Mouse (Mus musculus): Measurements from ENCODE around the gene Polg2.
"Not testable (repeated sequence)": the region's sequence is repeated elsewhere in the genome, so short reads cannot be mapped to it uniquely, and the experiment has no call there.

Polg2 gene

GRCm38 (mm10) chr11:106762139-106762799 lies 17.1 kb downstream of the Polg2 start:
- DNase-seq (ENCODE audit: low spot score in 2 of 2), result no peak

GRCm38 (mm10) chr11:106760511-106760910 lies 18.8 kb downstream of the Polg2 start:
- no peak for DNase-seq (ENCODE audit: low spot score in 2 of 2)

GRCm38 (mm10) chr11:106759028-106759427 lies 20.3 kb downstream of the Polg2 start:
- DNase-seq (ENCODE audit: low spot score in 2 of 2), result no peak

- DNase-seq (ENCODE audit: low spot score in 2 of 2), result no peak
These were observed 23.8 kb downstream of the Polg2 start for GRCm38 (mm10) chr11:106755583-106755982.

- DNase-seq (ENCODE audit: low spot score in 2 of 2), result no peak
These were observed 26.0 kb downstream of the Polg2 start for GRCm38 (mm10) chr11:106753314-106753713.

DNA sequence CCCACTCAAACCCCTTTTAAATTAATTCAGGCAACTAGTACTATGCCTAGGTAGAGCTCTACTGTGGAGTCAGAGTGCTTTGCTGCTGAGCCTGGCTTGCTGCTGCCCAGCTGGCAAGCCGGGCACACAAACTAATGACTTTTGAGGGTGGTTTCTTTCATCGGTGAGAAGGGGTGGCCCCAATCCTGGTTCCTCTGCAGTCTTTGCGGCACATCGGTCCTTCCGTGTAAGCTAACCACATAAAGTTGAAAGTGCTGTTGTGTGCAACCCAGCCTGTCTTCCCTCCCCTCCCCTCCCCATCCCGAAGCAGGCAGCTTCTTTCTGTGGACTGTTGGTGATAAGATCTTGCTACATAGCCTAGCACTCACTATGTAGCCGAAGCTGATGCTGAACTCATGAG lies 27.2 kb downstream of the Polg2 start:
- DNase-seq (ENCODE audit: low spot score in 2 of 2), result no peak

DNA sequence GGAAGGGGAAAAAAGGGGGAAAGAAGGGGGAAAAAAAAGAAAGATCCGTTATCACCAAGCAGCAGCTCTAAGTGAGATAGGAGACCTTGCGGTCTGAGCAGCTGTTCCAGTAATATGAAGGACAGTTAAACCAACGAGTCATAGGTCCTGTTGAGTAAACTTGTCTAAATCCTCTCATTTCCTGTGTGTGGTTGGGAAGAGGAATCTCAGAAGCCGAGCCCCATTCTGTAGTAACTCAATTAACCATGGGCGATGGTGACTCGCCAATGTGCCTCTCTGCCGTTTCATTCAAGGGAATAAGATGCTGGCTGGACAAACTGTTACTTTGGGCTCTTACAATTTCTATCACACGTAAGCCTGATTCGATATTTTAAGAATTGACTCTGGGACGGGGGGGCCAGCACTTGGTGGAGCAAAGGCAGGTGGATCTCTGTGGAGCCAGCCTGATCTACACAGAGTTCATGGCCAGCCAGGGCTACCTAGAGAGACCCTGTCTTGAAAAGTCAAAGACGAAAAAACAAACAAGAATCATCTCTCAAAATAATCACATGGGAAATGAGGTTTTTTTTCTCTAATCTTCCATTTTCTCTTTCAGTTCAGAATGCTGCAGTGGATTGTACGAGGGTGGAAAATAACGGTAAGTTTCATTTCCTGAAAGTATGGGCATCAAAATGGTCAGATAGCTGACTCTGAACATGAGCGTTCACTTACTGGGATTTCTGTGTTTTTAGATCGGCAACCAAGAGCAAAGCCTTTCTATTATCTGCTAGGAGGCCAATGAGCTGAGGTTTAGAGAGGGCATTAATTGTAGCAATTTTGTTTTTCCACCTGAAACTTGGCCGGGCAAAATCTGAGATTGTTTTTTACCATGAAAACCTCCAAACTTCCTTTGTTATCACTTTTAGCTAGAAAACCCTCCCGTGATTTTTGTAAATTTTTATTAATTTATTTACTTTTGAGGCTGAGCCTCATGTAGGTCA lies 28.0 kb downstream of the Polg2 start, which contains the start of gene Milr1:
Milr1 (plus strand) TSS at position 188 of the 980 bp plus-strand sequence.
- DNase-seq (ENCODE audit: low spot score in 2 of 2), result no peak

DNA sequence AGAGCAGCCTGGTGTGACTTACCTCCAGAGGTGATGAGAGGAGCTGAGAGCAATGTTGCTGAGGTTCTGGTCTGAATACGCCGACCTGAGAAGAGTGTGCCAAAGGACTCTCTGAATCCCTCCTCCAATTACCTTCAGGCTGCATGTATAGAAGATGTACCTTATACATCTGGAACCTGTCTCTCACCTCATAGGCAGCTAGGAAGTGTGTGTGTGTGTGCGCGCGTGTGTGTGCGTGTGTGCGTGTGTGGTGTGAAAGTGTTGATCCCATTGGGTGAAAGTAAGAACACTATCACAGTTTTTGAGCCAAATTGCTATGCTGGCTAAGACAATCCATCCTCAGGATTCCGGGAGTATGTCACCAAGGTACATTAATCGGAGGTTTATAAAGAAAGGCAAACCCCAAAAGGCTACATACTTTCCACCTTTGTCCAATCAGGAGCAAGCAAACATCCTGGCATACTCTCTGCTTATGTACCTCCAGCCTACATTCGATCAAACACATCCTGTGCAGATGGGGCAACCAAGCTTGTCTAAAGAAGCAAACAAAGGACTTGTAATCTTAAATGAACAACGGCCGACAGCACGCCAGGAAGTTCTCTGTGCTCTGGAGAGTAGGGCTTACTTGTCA lies 29.1 kb downstream of the Polg2 start, which contains the start of gene Pecam1:
Pecam1 (minus strand) TSS at position 508 of the 631 bp plus-strand sequence.
- no peak for DNase-seq (ENCODE audit: low spot score in 2 of 2)

DNA sequence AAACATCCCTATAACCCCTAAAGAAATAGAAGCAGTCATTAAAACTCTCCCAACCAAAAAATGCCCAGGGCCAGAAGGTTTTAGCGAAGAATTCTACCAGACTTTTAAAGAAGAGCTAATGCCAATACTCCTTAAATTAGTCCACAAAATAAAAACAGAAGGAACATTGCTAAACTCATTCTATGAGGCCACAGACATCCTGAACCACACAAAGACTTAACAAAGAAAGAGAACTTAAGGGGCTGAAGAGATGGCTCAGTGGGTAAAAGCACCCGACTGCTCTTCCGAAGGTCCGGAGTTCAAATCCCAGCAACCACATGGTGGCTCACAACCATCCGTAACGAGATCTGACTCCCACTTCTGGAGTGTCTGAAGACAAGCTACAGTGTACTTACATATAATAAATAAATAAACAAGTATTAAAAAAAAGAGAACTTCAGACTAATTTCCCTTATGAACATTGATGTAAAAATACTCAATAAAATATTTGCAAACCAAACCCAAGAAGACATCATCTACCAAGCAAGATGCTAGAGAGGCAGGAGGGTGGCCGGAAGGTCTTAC lies 29.7 kb downstream of the Polg2 start:
- not testable (repeated sequence) for DNase-seq (ENCODE audit: low spot score in 2 of 2)

GRCm38 (mm10) chr11:106744949-106745348 lies 34.4 kb downstream of the Polg2 start:
- no peak for DNase-seq (ENCODE audit: low spot score in 2 of 2)

- no peak for DNase-seq (ENCODE audit: low spot score in 2 of 2)
These were observed 36.9 kb downstream of the Polg2 start for GRCm38 (mm10) chr11:106742388-106742841.

DNA sequence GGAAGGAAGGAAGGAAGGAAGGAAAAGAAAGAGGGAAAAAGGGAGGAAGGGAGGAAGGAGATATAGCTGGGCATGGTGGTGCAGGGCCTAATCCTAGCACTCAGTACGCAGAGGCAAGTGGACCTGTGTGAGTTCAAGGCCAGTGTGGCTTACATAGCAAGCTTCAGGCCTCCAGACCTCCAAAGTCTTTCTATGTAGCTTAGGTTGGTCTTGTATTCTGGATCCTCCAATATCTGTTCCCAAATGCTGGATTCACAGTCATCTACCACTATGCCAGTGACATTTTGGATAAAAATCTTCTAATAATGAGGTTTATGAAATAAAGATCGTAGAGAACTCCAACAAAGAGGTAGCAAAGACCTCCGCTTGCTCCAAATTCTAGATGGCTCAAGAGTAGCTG lies 37.5 kb downstream of the Polg2 start:
- no peak for DNase-seq (ENCODE audit: low spot score in 2 of 2)

DNA sequence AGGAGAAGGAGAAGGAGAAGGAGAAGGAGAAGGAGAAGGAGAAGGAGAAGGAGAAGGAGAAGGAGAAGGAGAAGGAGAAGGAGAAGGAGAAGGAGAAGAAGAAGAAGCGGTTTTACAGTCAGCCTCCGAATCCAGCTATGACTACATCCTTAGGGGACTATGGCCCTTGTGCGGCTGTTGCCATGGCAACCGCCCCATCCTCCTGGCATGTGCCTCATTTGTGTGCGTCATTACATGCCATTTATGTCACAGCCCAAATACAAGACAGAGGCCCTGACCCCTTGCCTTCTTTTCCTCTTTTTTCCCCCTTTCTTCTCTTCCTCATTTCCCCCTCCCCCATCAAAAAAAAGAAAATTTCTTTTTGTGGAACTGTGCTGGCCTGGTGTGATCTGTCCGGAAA lies 38.1 kb downstream of the Polg2 start:
- DNase-seq (ENCODE audit: low spot score in 2 of 2), result no peak

GRCm38 (mm10) chr11:106740724-106741123 lies 38.6 kb downstream of the Polg2 start:
- not testable (repeated sequence) for DNase-seq (ENCODE audit: low spot score in 2 of 2)

GRCm38 (mm10) chr11:106739116-106739515 lies 40.2 kb downstream of the Polg2 start:
- no peak for DNase-seq (ENCODE audit: low spot score in 2 of 2)

DNA sequence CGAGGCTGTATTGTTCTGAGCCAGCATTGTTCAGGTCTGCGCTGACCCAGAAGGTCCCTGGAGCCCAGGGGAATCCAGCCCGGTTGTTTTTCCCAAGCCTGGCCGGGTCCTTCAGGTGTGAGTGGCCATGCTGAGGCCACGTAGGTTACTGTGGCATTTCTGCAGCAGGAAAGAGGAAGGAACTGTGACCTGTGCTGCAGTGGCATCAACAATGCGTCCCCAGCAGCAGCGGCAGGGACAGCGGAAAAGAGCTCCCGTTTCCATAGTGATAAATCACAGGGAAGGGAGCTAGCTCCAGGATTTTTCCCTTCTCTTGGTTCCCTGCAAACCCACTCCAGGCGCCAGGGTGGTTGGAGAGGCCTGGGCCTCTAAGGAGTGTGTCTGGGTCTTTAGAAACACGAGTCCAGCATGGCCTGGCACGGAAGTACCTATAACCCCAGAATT lies 42.1 kb downstream of the Polg2 start:
- DNase-seq (ENCODE audit: low spot score in 2 of 2), result peak; percentile 38 to 47

DNA sequence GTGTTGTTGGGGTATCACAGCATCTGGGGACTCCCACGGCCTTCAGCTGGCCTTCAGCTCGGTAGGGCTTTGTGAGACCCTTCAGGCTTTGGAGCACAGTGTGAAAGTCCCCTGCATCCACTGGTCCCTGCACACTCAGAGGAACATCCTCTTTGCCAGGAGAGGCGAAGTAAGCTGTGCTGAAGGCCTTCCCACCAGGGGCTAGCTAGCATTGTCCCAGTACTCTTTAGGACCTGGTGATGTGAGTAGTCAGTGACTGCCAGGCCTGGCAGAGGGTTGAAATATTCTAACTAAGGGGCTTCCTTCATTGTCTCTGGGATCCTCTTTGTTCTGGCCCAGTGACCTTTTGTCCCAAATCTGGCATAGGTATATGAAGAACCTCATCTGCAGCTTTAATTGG lies 42.7 kb downstream of the Polg2 start:
- DNase-seq (ENCODE audit: low spot score in 2 of 2), result no peak

- no peak for DNase-seq (ENCODE audit: low spot score in 2 of 2)
These were observed 48.6 kb downstream of the Polg2 start for GRCm38 (mm10) chr11:106730714-106731113.

DNA sequence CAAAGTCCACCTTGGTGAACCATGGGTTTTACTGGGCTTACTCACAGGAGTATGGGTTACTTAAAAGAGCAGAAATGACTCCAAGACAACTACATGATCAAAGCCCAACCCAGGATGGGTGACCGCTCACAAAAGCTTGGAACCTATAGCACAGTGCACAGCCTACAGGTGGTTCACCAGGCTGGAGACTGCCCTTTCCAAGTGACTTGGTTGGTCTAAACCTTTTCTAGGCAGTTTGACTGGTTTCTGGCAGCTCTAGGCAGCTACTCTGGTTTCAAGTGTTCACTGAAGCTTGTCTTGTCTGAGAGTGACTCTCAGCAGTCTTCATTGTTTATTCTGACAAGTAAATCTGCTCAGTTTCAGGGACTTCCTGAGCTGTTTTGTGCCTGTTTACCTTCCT lies 49.7 kb downstream of the Polg2 start:
- no peak for DNase-seq (ENCODE audit: low spot score in 2 of 2)

DNA sequence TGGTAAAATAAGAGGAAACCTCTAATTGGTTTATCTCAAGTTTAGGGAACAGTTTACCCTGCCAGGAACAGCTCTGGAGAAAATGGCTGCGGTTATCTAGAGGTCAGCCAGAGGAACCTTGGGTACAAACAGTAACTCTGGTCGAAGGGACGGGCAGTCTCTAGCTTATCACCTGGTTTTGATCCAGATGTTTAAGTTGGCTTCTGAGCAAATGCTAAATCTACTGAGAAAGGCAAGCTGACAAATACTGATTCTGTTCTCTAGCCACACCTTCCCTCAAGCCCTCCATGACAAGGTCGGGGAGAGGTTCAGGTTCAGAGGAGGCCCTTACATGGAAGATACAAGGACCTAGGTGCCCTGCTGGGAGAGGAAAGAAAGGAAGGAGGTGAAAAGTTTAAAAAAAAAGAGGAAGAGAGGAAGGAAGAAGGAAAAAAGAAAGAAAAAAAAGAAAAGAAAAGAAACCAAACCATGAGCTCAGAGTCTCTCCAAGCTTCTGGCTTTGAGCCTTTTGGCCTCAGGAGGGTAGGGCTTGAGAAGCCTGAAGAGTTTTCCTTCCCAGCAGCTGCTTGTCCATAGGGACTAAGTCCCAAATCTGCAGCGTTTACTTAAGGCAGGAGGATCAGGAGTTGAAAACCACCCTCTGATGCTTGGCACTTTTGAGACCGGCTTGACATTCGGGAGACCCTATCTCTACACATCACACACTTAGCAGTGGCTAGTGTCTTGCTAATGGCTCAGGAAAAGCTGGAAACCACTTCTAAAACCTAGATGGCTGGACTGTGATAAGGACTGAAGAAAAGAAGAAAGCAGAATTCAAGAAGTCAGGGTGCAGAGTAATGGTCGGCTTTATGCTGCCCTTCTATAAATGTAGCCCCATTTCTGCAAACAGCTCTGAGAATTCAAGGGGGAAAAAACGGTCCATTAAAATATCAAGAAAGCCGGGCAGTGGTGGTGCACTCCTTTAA lies 50.7 kb downstream of the Polg2 start:
- no peak for DNase-seq (ENCODE audit: low spot score in 2 of 2)

DNA sequence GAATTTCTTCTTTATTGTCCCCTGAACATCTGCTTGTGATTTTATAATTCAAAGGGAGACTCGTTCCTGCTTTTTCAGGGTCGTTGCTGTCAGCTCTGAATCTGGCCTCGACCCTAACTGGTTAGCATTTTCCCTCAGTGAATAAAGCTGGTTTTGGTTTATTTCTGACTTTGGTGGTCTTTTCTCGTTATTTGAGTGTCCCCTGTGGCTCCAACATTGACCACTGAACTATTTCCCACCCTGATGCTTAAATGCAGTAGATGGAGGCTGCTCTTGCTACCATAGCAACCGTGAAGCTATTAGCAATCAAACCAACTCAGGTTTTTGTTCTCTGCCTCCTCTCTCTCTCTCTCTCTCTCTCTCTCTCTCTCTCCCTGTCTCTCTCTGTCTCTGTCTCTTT lies 51.4 kb downstream of the Polg2 start:
- no peak for DNase-seq (ENCODE audit: low spot score in 2 of 2)

Measured in right cerebral cortex, adult 2 months (tissue).